Mouse (Mus musculus): Measurements from ENCODE around the gene Ndrg3.

Gene Ndrg3

GRCm38 (mm10) chr2:156929519-156930120 is 62.2 kb downstream of the Ndrg3 start:
- TF ChIP-seq GATA4 (IDR thresholded peaks at IDR 0.05; ENCODE audit: insufficient replicate concordance, low read length) = no peak

- TF ChIP-seq GATA4 (IDR thresholded peaks at IDR 0.05; ENCODE audit: insufficient replicate concordance, low read length) = no peak
These were observed 63.2 kb downstream of the Ndrg3 start for GRCm38 (mm10) chr2:156928606-156929005.

- TF ChIP-seq GATA4 (IDR thresholded peaks at IDR 0.05; ENCODE audit: insufficient replicate concordance, low read length) = no peak
These were observed 64.2 kb downstream of the Ndrg3 start for GRCm38 (mm10) chr2:156927663-156928062.

GRCm38 (mm10) chr2:156924210-156924898 is 67.5 kb downstream of the Ndrg3 start:
- no peak for TF ChIP-seq GATA4 (IDR thresholded peaks at IDR 0.05; ENCODE audit: insufficient replicate concordance, low read length)

- TF ChIP-seq GATA4 (IDR thresholded peaks at IDR 0.05; ENCODE audit: insufficient replicate concordance, low read length) = no peak
These were observed 68.8 kb downstream of the Ndrg3 start for GRCm38 (mm10) chr2:156923057-156923456.

GRCm38 (mm10) chr2:156919796-156920195 is 72.1 kb downstream of the Ndrg3 start:
- no peak for TF ChIP-seq GATA4 (IDR thresholded peaks at IDR 0.05; ENCODE audit: insufficient replicate concordance, low read length)

GRCm38 (mm10) chr2:156918562-156918961 is 73.3 kb downstream of the Ndrg3 start:
- TF ChIP-seq GATA4 (IDR thresholded peaks at IDR 0.05; ENCODE audit: insufficient replicate concordance, low read length) = no peak

GRCm38 (mm10) chr2:156916419-156917125 is 75.3 kb downstream of the Ndrg3 start:
- TF ChIP-seq GATA4 (IDR thresholded peaks at IDR 0.05; ENCODE audit: insufficient replicate concordance, low read length) = no peak

- TF ChIP-seq GATA4 (IDR thresholded peaks at IDR 0.05; ENCODE audit: insufficient replicate concordance, low read length) = no peak
These were observed 76.3 kb downstream of the Ndrg3 start for GRCm38 (mm10) chr2:156915559-156915958.

- TF ChIP-seq GATA4 (IDR thresholded peaks at IDR 0.05; ENCODE audit: insufficient replicate concordance, low read length) = no peak
These were observed 78.7 kb downstream of the Ndrg3 start for GRCm38 (mm10) chr2:156913191-156913590.

- peak; percentile 78 for TF ChIP-seq GATA4 (IDR thresholded peaks at IDR 0.05; ENCODE audit: insufficient replicate concordance, low read length)
These were observed 86.7 kb downstream of the Ndrg3 start for GRCm38 (mm10) chr2:156904976-156905717.

- no peak for TF ChIP-seq GATA4 (IDR thresholded peaks at IDR 0.05; ENCODE audit: insufficient replicate concordance, low read length)
These were observed 88.5 kb downstream of the Ndrg3 start for GRCm38 (mm10) chr2:156903367-156903766.

- no peak for TF ChIP-seq GATA4 (IDR thresholded peaks at IDR 0.05; ENCODE audit: insufficient replicate concordance, low read length)
These were observed 90.0 kb downstream of the Ndrg3 start for GRCm38 (mm10) chr2:156901883-156902282.

GRCm38 (mm10) chr2:156901344-156901743 is 90.5 kb downstream of the Ndrg3 start:
- TF ChIP-seq GATA4 (IDR thresholded peaks at IDR 0.05; ENCODE audit: insufficient replicate concordance, low read length) = no peak

- TF ChIP-seq GATA4 (IDR thresholded peaks at IDR 0.05; ENCODE audit: insufficient replicate concordance, low read length) = no peak
These were observed 92.7 kb downstream of the Ndrg3 start for GRCm38 (mm10) chr2:156899184-156899583.

Data from liver, adult (tissue).